Mouse (Mus musculus): Measurements from ENCODE around the gene Inhbe.
A peak's percentile ranks its signal among the peaks of the same experiment; 100 is the strongest.

Gene Inhbe

GRCm38 (mm10) chr10:127353909-127354895, at the start of gene Inhbe:
TSS of gene Inhbe (minus strand) at chr10:127354411.
- no peak for DNase-seq

- no peak for DNase-seq
These were observed 37.6 kb upstream of the Inhbe start for GRCm38 (mm10) chr10:127391774-127392173.

GRCm38 (mm10) chr10:127381743-127382134, 27.5 kb upstream of the Inhbe start:
- DNase-seq, result no peak

- peak; percentile 50 to 57 for DNase-seq
These were observed 26.8 kb upstream of the Inhbe start for GRCm38 (mm10) chr10:127380767-127381742.

- DNase-seq, result peak; percentile 88 to 89
These were observed 26.1 kb upstream of the Inhbe start, which contains the start of gene R3hdm2 for GRCm38 (mm10) chr10:127380251-127380691. TSS of gene R3hdm2 (plus strand) at chr10:127380327.

- DNase-seq, result no peak
These were observed 25.4 kb upstream of the Inhbe start for GRCm38 (mm10) chr10:127379654-127380053.

GRCm38 (mm10) chr10:127377700-127378099, 23.5 kb upstream of the Inhbe start:
- DNase-seq, result no peak

- DNase-seq, result no peak
These were observed 16.8 kb upstream of the Inhbe start for GRCm38 (mm10) chr10:127371023-127371422.

GRCm38 (mm10) chr10:127369834-127370820, 15.9 kb upstream of the Inhbe start, which contains the start of gene Inhbc:
TSS of gene Inhbc (minus strand) at chr10:127370431.
- DNase-seq, result no peak

- DNase-seq, result no peak
These were observed 14.1 kb upstream of the Inhbe start for GRCm38 (mm10) chr10:127368273-127368672.

- DNase-seq, result no peak
These were observed 12.9 kb upstream of the Inhbe start for GRCm38 (mm10) chr10:127367116-127367515.

GRCm38 (mm10) chr10:127360714-127361113, 6.5 kb upstream of the Inhbe start:
- no peak for DNase-seq

- DNase-seq, result no peak
These were observed 1.1 kb upstream of the Inhbe start for GRCm38 (mm10) chr10:127355336-127355735.

- DNase-seq, result no peak
These were observed 1.4 kb downstream of the Inhbe start for GRCm38 (mm10) chr10:127352766-127353165.

GRCm38 (mm10) chr10:127352187-127352586, 2.0 kb downstream of the Inhbe start:
- peak in 1 of 2 experiments; percentile 21 for DNase-seq

- no peak for DNase-seq
These were observed 2.5 kb downstream of the Inhbe start for GRCm38 (mm10) chr10:127351719-127352118.

GRCm38 (mm10) chr10:127351285-127351595, 3.0 kb downstream of the Inhbe start:
- DNase-seq, result no peak

- peak; percentile 68 to 81 for DNase-seq
These were observed 3.5 kb downstream of the Inhbe start for GRCm38 (mm10) chr10:127350594-127351284.

- no peak for DNase-seq
These were observed 4.4 kb downstream of the Inhbe start for GRCm38 (mm10) chr10:127349810-127350209.

- no peak for DNase-seq
These were observed 5.3 kb downstream of the Inhbe start for GRCm38 (mm10) chr10:127348957-127349356.

GRCm38 (mm10) chr10:127346173-127346572, 8.0 kb downstream of the Inhbe start:
- no peak for DNase-seq
